In the genomic region with DNA sequence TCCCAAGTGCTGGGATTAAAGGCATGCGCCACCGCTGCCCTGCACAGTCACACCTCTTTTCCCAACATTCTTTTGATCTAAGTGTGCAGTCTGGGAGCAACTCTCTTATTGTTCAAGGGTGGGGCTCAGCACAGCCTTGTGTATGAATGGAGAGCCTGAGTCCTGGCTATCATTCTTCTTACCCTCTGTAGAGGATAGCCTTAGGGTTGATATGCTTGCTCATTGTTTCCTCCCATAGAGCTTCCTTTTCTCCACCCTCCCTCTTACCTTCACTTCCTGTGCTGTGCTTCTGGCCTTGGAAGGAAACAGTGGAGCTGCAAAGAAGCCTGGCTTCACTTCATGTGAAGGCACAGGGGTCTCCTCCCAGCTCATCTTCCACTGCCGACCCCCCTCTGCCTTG, we compare ENCODE assay signal across 8 mouse cellular contexts. TPM values are rescaled to one million over a fixed set of nuclear protein-coding genes. Genes with fewer than 3 reads are reported as not detected.
DNase-seq lines count a peak whose midpoint lies in the region; ATAC-seq lines count a peak whose summit lies in the region.

A gene (plus strand): TSS at position 292 of the 400 bp plus-strand sequence.

- no peak within 1 kb of the TSS for H3K27ac ChIP-seq in intestine, embryonic 15.5 days

- H3K36me3 ChIP-seq in intestine, embryonic 15.5 days: no peaks in the 10 kb centered on the region
- no peaks in the 10 kb centered on the region for H3K36me3 ChIP-seq in megakaryocyte, embryonic 14.5 days (replicated peaks; ENCODE audit: low read length)

- intact Hi-C loops in gastrocnemius, postnatal 36 days (cut with DNase I): no loop called here

- 0 out of 2 replicates have a peak, but pooled peaks cover 7% of the 10 kb centered on the region for H3K4me1 ChIP-seq in intestine, embryonic 15.5 days (replicated peaks)
- H3K4me1 ChIP-seq in megakaryocyte, embryonic 14.5 days: peaks cover 69% of the 10 kb centered on the region

- no peak within 1 kb of the TSS for H3K4me2 ChIP-seq in intestine, embryonic 15.5 days (replicated peaks)

- no peak for DNase-seq in layer of hippocampus, adult 18-20 months (ENCODE audit: low spot score in 2 of 2)
- no peak for DNase-seq in layer of hippocampus, adult 9-11 months
- DNase-seq in adrenal gland, postnatal 4 days (ENCODE audit: low spot score in 2 of 2): no peak
- DNase-seq in gastrocnemius, postnatal 36 days: no peak
- no peak for DNase-seq in right cerebral cortex, postnatal 36 days (ENCODE audit: low spot score in 2 of 2)
- DNase-seq in urinary bladder, postnatal 4 days (ENCODE audit: low spot score in 2 of 2): no peak

- no peak for ATAC-seq in intestine, embryonic 15.5 days

- 71% methylated on average over 3 of the region's 3 CpGs for WGBS in intestine, embryonic 15.5 days

- H3K9ac ChIP-seq in intestine, embryonic 15.5 days: no peak within 1 kb of the TSS

- H3K4me3 ChIP-seq in intestine, embryonic 15.5 days (replicated peaks): no peak within 1 kb of the TSS
- peak within 1 kb of the TSS; percentile 71 for H3K4me3 ChIP-seq in megakaryocyte, embryonic 14.5 days (replicated peaks)

- peaks cover 10% of the 10 kb centered on the region for H3K27me3 ChIP-seq in intestine, embryonic 15.5 days (replicated peaks)
- peaks cover 11% of the 10 kb centered on the region for H3K27me3 ChIP-seq in megakaryocyte, embryonic 14.5 days (replicated peaks)

- no peaks in the 10 kb centered on the region for H3K9me3 ChIP-seq in intestine, embryonic 15.5 days
- no peaks in the 10 kb centered on the region for H3K9me3 ChIP-seq in megakaryocyte, embryonic 14.5 days

RNA-seq across cellular contexts. Expression of the gene that starts here (rescaled TPM):
- total RNA-seq in layer of hippocampus, adult 18-20 months (2021): 10 to 100 TPM; 74.2 to 79.4 TPM
- total RNA-seq in adrenal gland, postnatal 4 days (2021): 100 to 1,000 TPM; 304 to 317 TPM
- 100 to 1,000 TPM in 1 of 2 experiments, 10 to 100 TPM in 1; 94.8 to 103 TPM for total RNA-seq in gastrocnemius, postnatal 36 days (2021)
- 708 and 725 TPM in 2 replicates for polyA plus RNA-seq in intestine, embryonic 15.5 days (2015; fragmentation: Nextera tagmentation; extraction: Ambion mirVana)
- polyA plus RNA-seq in megakaryocyte, embryonic 14.5 days (2012; ENCODE audit: insufficient read depth, low replicate concordance): 17.7 and 57.2 TPM in 2 replicates

Comparison
In these comparisons a context has a peak if more than half of its experiments do, and no peak if none do; other contexts are left out.
1. RNA of the gene that starts here (polyA plus RNA-seq): 708 to 725 TPM in intestine, embryonic 15.5 days; 17.7 to 57.2 TPM in megakaryocyte, embryonic 14.5 days; every median in the first group is over 10 times any median in the second.